ENCODE assay signal across 11 mouse cellular contexts in the genomic region with DNA sequence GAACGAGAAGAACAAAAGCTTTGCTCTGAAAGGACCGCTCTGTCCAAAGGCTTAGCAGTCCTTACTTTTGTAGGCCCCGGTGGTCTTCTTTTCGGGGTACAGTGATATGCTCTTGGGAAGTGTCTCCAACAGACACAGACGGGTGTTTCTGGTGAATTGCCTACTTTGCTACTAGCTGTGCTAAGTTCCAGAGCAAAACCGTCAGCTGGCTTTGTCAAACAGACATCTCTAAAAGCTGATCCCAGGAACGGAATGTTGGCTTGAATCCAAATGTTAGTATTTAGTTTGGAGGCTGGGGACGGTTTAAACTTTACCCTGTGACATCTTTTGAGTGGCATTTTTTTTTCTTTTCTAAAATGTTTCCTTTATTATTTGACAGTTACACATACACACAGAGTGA.
A peak's percentile ranks its signal among the peaks of the same experiment; 100 is the strongest.
DNase-seq lines count a peak whose midpoint lies in the region; ATAC-seq and TF ChIP-seq lines count a peak whose summit lies in the region.
"Had no signal": no experiment of that assay in that cellular context is flagged by ENCODE, and none has a peak within 500 bp of the region (broad histone marks: within the 10 kb centered on the region; RNA-seq: fewer than 3 reads in every experiment).

No protein-coding gene starts in this region.

- peaks cover 3% of the 10 kb centered on the region; the same call in 1 of the 2 replicates for H3K4me1 ChIP-seq in kidney, embryonic 14.5 days (ENCODE audit: control insufficient read depth, insufficient read depth, low read length)
- H3K4me1 ChIP-seq in neural tube, embryonic 13.5 days (replicated peaks): peaks cover 10% of the 10 kb centered on the region; the same call in 1 of the 2 replicates
- peaks cover 4% of the 10 kb centered on the region; the same call in 1 of the 2 replicates for H3K4me1 ChIP-seq in neural tube, embryonic 15.5 days
- peaks cover 30% of the 10 kb centered on the region for H3K4me1 ChIP-seq in embryonic fibroblast, embryonic 13.5 days (ENCODE audit: control insufficient read depth, insufficient read depth, low read length)

- no peak overlapping the region for H3K4me2 ChIP-seq in kidney, embryonic 14.5 days (replicated peaks; ENCODE audit: low read depth, low read length)
- no peak overlapping the region for H3K4me2 ChIP-seq in neural tube, embryonic 13.5 days
- H3K4me2 ChIP-seq in neural tube, embryonic 15.5 days: no peak overlapping the region

- H3K9ac ChIP-seq in kidney, embryonic 14.5 days (ENCODE audit: low read depth, low read length): no peak overlapping the region
- H3K9ac ChIP-seq in neural tube, embryonic 13.5 days: peak overlapping the region; percentile 26; the same call in 1 of the 2 replicates
- no peak overlapping the region for H3K9ac ChIP-seq in neural tube, embryonic 15.5 days (replicated peaks)

- no peaks in the 10 kb centered on the region for H3K9me3 ChIP-seq in kidney, embryonic 14.5 days (ENCODE audit: control insufficient read depth, low read length)
- no peaks in the 10 kb centered on the region for H3K9me3 ChIP-seq in neural tube, embryonic 13.5 days
- H3K9me3 ChIP-seq in neural tube, embryonic 15.5 days (replicated peaks): no peaks in the 10 kb centered on the region

- H3K27me3 ChIP-seq in kidney, embryonic 14.5 days (ENCODE audit: control insufficient read depth, insufficient read depth, low read length): no peaks in the 10 kb centered on the region
- H3K27me3 ChIP-seq in neural tube, embryonic 13.5 days: no peaks in the 10 kb centered on the region
- no peaks in the 10 kb centered on the region for H3K27me3 ChIP-seq in neural tube, embryonic 15.5 days (replicated peaks)

- TF ChIP-seq POLR2A in embryonic fibroblast, embryonic 13.5 days (IDR thresholded peaks at IDR 0.05; ENCODE audit: low read depth, low read length): no peak

- H3K27ac ChIP-seq in kidney, embryonic 14.5 days (ENCODE audit: low read depth, low read length): no peak overlapping the region
- no peak overlapping the region for H3K27ac ChIP-seq in neural tube, embryonic 13.5 days (replicated peaks)
- no peak overlapping the region for H3K27ac ChIP-seq in neural tube, embryonic 15.5 days (replicated peaks)
- peak overlapping the region; percentile 66 for H3K27ac ChIP-seq in embryonic fibroblast, embryonic 13.5 days (ENCODE audit: insufficient read depth, low read length)

- 60% methylated on average over 8 of the region's 8 CpGs for WGBS in kidney, embryonic 14.5 days
- WGBS in neural tube, embryonic 13.5 days: 58% methylated on average over 8 of the region's 8 CpGs
- WGBS in neural tube, embryonic 15.5 days: 58% methylated on average over 8 of the region's 8 CpGs

- H3K4me3 ChIP-seq in kidney, embryonic 14.5 days (ENCODE audit: low read length): no peak overlapping the region
- H3K4me3 ChIP-seq in neural tube, embryonic 13.5 days: no peak overlapping the region
- no peak overlapping the region for H3K4me3 ChIP-seq in neural tube, embryonic 15.5 days (replicated peaks)
- no peak overlapping the region for H3K4me3 ChIP-seq in embryonic fibroblast, embryonic 13.5 days (ENCODE audit: insufficient read depth, low read length)

- no peaks in the 10 kb centered on the region for H3K36me3 ChIP-seq in kidney, embryonic 14.5 days (ENCODE audit: control insufficient read depth, insufficient read depth, low read length)
- no peaks in the 10 kb centered on the region for H3K36me3 ChIP-seq in neural tube, embryonic 13.5 days
- H3K36me3 ChIP-seq in neural tube, embryonic 15.5 days: no peaks in the 10 kb centered on the region

- DNase-seq in kidney, adult 18-20 months: peak; percentile 42
- DNase-seq in lung, postnatal 36 days: peak; percentile 44
- no peak for DNase-seq in cerebellum, postnatal 25 days
- DNase-seq in adrenal gland, postnatal 10 days: no peak
- DNase-seq: cerebellum, adult 9-11 months; right cerebral cortex, postnatal 14 days had no signal

- TF ChIP-seq CTCF in embryonic fibroblast, embryonic 13.5 days (IDR thresholded peaks at IDR 0.05; ENCODE audit: borderline replicate concordance, insufficient read depth, low read length): no peak

- no peak for ATAC-seq in kidney, embryonic 14.5 days (ENCODE audit: low FRiP score, low TSS enrichment)
- ATAC-seq in neural tube, embryonic 13.5 days (ENCODE audit: low read depth): no peak
- no peak for ATAC-seq in neural tube, embryonic 15.5 days (ENCODE audit: low FRiP score)
- ATAC-seq: intestine, embryonic 16.5 days had no signal

Comparison
In these comparisons a context has a peak if more than half of its experiments do, and no peak if none do; other contexts are left out.
1. DNase-seq: peak in kidney, adult 18-20 months (single experiment) and lung, postnatal 36 days (single experiment); none in cerebellum, postnatal 25 days (0 of 2) and adrenal gland, postnatal 10 days (single experiment).